Mouse (Mus musculus): Measurements from ENCODE around the gene Syt7. TPM values are rescaled to one million over a fixed set of nuclear protein-coding genes. Genes with fewer than 3 reads are reported as not detected.

Syt7 gene
- total and polyA plus RNA-seq, 3 experiments = not detected

- Histone ChIP-seq H3K27me3 (replicated peaks) (peaks cover 90% of the 10 kb centered on the region), H3K9me3 (replicated peaks; ENCODE audit: low read length) (no peaks in the 10 kb centered on the region), H3K4me1 (ENCODE audit: control insufficient read depth in 1 of 2, insufficient read depth in 2 of 2) (peaks cover 11 to 30% of the 10 kb centered on the region in 2 experiments), H3K36me3 (replicated peaks in 1 of 2; ENCODE audit: control insufficient read depth in 1 of 2, insufficient read depth in 1 of 2, low read length in 1 of 2) (no peaks in the 10 kb centered on the region), H3K79me2 (replicated peaks; ENCODE audit: control insufficient read depth, extremely low read depth, insufficient read depth, poor library complexity, severe bottlenecking) (no peaks in the 10 kb centered on the region), H3K4me2 (ENCODE audit: insufficient read depth, low read depth, poor library complexity, severe bottlenecking) (no peak overlapping the region), H3K9ac (ENCODE audit: insufficient read depth, low read depth) (no peak overlapping the region), H3K4me3 (replicated peaks in 1 of 3; ENCODE audit: low read depth in 2 of 3, low read length in 2 of 3, poor library complexity in 1 of 3) (no peak overlapping the region), H3K27ac (ENCODE audit: insufficient read depth, low read depth) (no peak overlapping the region)
- dilution Hi-C loops (cut with MboI; ENCODE audit: extremely low pct_ligation_motif_present, extremely low pct_unique_long_range_greater_than_20kb, low sequenced_read_pairs) = no loop called here
- in situ Hi-C loops (cut with MboI; ENCODE audit: low pct_ligation_motif_present, low pct_unique_long_range_greater_than_20kb, low sequenced_read_pairs) = no loop called here
- TF ChIP-seq PAX5 (IDR thresholded peaks at IDR 0.05; ENCODE audit: low read length) (no peak), BHLHE40 (IDR thresholded peaks at IDR 0.05; ENCODE audit: low read depth, low read length) (0 out of 2 replicates have a peak, but pooled peaks have one; percentile 10), RAD21 (IDR thresholded peaks at IDR 0.05; ENCODE audit: low read depth, low read length) (peak; percentile 59), NRF1 (IDR thresholded peaks at IDR 0.05; ENCODE audit: low read depth, low read length) (no peak), ELF1 (IDR thresholded peaks at IDR 0.05; ENCODE audit: low read depth, low read length) (no peak), SMC3 (IDR thresholded peaks at IDR 0.05; ENCODE audit: low read depth, low read length) (peak; percentile 69), NELFE (IDR thresholded peaks at IDR 0.05; ENCODE audit: low read depth, low read length) (no peak), UBTF (IDR thresholded peaks at IDR 0.05; ENCODE audit: low read depth, low read length) (no peak), CTCF (conservative IDR thresholded peaks at IDR 0.05 in 1 of 2, IDR thresholded peaks at IDR 0.05 in 1 of 2; ENCODE audit: low read depth in 2 of 2, low read length in 2 of 2) (peak; percentile 32 to 72; a peak in 3 of 4 replicates), MAX (IDR thresholded peaks at IDR 0.05; ENCODE audit: low read length) (no peak)
- peak; percentile 45 for DNase-seq (ENCODE audit: extremely low read depth)
These were observed 48.6 kb downstream of the Syt7 start for GRCm38 (mm10) chr19:10437521-10437920.

GRCm38 (mm10) chr19:10444685-10445369 is 55.9 kb downstream of the Syt7 start:
- no peak overlapping the region for H3K27ac ChIP-seq (ENCODE audit: insufficient read depth, low read depth)
- dilution Hi-C loops (cut with MboI; ENCODE audit: extremely low pct_ligation_motif_present, extremely low pct_unique_long_range_greater_than_20kb, low sequenced_read_pairs) (no loop called here), in situ Hi-C loops (cut with MboI; ENCODE audit: low pct_ligation_motif_present, low pct_unique_long_range_greater_than_20kb, low sequenced_read_pairs) (no loop called here)
- DNase-seq (ENCODE audit: extremely low read depth) = no peak
- no peaks in the 10 kb centered on the region for H3K4me1 ChIP-seq (ENCODE audit: control insufficient read depth in 1 of 2, insufficient read depth in 2 of 2)
- peaks cover 82% of the 10 kb centered on the region for H3K27me3 ChIP-seq (replicated peaks)
- no peak overlapping the region for H3K4me2 ChIP-seq (ENCODE audit: insufficient read depth, low read depth, poor library complexity, severe bottlenecking)
- peaks cover 8% of the 10 kb centered on the region for H3K9me3 ChIP-seq (replicated peaks; ENCODE audit: low read length)
- TF ChIP-seq USF2 (conservative IDR thresholded peaks at IDR 0.05; ENCODE audit: low read depth, low read length) (no peak), ZC3H11A (IDR thresholded peaks at IDR 0.05; ENCODE audit: low read depth, low read length) (no peak), HCFC1 (IDR thresholded peaks at IDR 0.05; ENCODE audit: low read depth, low read length) (no peak), TCF12 (IDR thresholded peaks at IDR 0.05; ENCODE audit: low read depth, low read length) (no peak), CTCF (conservative IDR thresholded peaks at IDR 0.05 in 1 of 2, IDR thresholded peaks at IDR 0.05 in 1 of 2; ENCODE audit: low read depth in 2 of 2, low read length in 2 of 2) (no peak), MAX (IDR thresholded peaks at IDR 0.05; ENCODE audit: low read length) (no peak), MEF2A (IDR thresholded peaks at IDR 0.05; ENCODE audit: borderline replicate concordance, low read depth, low read length) (no peak), NELFE (IDR thresholded peaks at IDR 0.05; ENCODE audit: low read depth, low read length) (no peak), CHD1 (IDR thresholded peaks at IDR 0.05; ENCODE audit: low read depth, low read length) (no peak), POLR2A (IDR thresholded peaks at IDR 0.05; ENCODE audit: low read depth, low read length) (no peak), KAT2A (IDR thresholded peaks at IDR 0.05; ENCODE audit: insufficient replicate concordance, low read length) (no peak), POLR2AphosphoS2 (IDR thresholded peaks at IDR 0.05; ENCODE audit: low read depth, low read length) (no peak)
- no peak overlapping the region for H3K4me3 ChIP-seq (replicated peaks in 1 of 3; ENCODE audit: low read depth in 2 of 3, low read length in 2 of 3, poor library complexity in 1 of 3)
- H3K9ac ChIP-seq (ENCODE audit: insufficient read depth, low read depth) = no peak overlapping the region
- no peaks in the 10 kb centered on the region for H3K79me2 ChIP-seq (replicated peaks; ENCODE audit: control insufficient read depth, extremely low read depth, insufficient read depth, poor library complexity, severe bottlenecking)
- no peaks in the 10 kb centered on the region for H3K36me3 ChIP-seq (replicated peaks in 1 of 2; ENCODE audit: control insufficient read depth in 1 of 2, insufficient read depth in 1 of 2, low read length in 1 of 2)

Measured in CH12.LX (cell line).